Mouse (Mus musculus): ENCODE measurements around the gene Mtcl1. TPM values are rescaled to one million over a fixed set of nuclear protein-coding genes. Genes with fewer than 3 reads are reported as not detected.

The Mtcl1 gene
- polyA plus RNA-seq, 1 experiment from 2014 or later = 1.7 TPM

- no peak overlapping the region for H3K4me3 ChIP-seq
- no peak overlapping the region for H3K27ac ChIP-seq (ENCODE audit: poor library complexity, severe bottlenecking)
- ATAC-seq (ENCODE audit: insufficient number of reproducible peaks, low FRiP score) = no peak
- no peak overlapping the region for H3K4me2 ChIP-seq
- no peaks in the 10 kb centered on the region for H3K9me3 ChIP-seq (replicated peaks)
- H3K9ac ChIP-seq = no peak overlapping the region
- no peaks in the 10 kb centered on the region for H3K27me3 ChIP-seq (replicated peaks)
- 49% methylated on average over 15 of the region's 15 CpGs for WGBS
- peaks cover 3% of the 10 kb centered on the region; the same call in 1 of the 2 replicates for H3K36me3 ChIP-seq
- H3K4me1 ChIP-seq (replicated peaks) = peaks cover 16% of the 10 kb centered on the region
Measured at GRCm38 (mm10) chr17:66362287-66363016, 87.1 kb downstream of the Mtcl1 start.

GRCm38 (mm10) chr17:66358026-66358978 lies 91.2 kb downstream of the Mtcl1 start:
- H3K27me3 ChIP-seq (replicated peaks) = peaks cover 7% of the 10 kb centered on the region; the same call in 1 of the 2 replicates
- no peaks in the 10 kb centered on the region for H3K9me3 ChIP-seq (replicated peaks)
- no peak for ATAC-seq (ENCODE audit: insufficient number of reproducible peaks, low FRiP score)
- no peaks in the 10 kb centered on the region for H3K36me3 ChIP-seq
- H3K4me3 ChIP-seq = no peak overlapping the region
- peaks cover 21% of the 10 kb centered on the region for H3K4me1 ChIP-seq (replicated peaks)
- WGBS = 72% methylated on average over 27 of the region's 27 CpGs
- no peak overlapping the region for H3K27ac ChIP-seq (ENCODE audit: poor library complexity, severe bottlenecking)
- peak overlapping the region; percentile 13; the same call in 1 of the 2 replicates for H3K9ac ChIP-seq
- no peak overlapping the region for H3K4me2 ChIP-seq

- no peaks in the 10 kb centered on the region for H3K9me3 ChIP-seq (replicated peaks)
- WGBS = 77% methylated on average over 9 of the region's 9 CpGs
- no peak overlapping the region for H3K9ac ChIP-seq
- H3K27ac ChIP-seq (ENCODE audit: poor library complexity, severe bottlenecking) = no peak overlapping the region
- H3K4me2 ChIP-seq = no peak overlapping the region
- no peak for ATAC-seq (ENCODE audit: insufficient number of reproducible peaks, low FRiP score)
- H3K4me1 ChIP-seq (replicated peaks) = peaks cover 28% of the 10 kb centered on the region
- no peaks in the 10 kb centered on the region for H3K36me3 ChIP-seq
- H3K27me3 ChIP-seq (replicated peaks) = peaks cover 7% of the 10 kb centered on the region; the same call in 1 of the 2 replicates
- no peak overlapping the region for H3K4me3 ChIP-seq
Measured at GRCm38 (mm10) chr17:66357171-66358025, 92.2 kb downstream of the Mtcl1 start.

GRCm38 (mm10) chr17:66353907-66354306 lies 95.6 kb downstream of the Mtcl1 start:
- ATAC-seq (ENCODE audit: insufficient number of reproducible peaks, low FRiP score) = no peak
- Histone ChIP-seq H3K4me3 (no peak overlapping the region), H3K9ac (no peak overlapping the region), H3K36me3 (no peaks in the 10 kb centered on the region), H3K27me3 (replicated peaks) (peaks cover 7% of the 10 kb centered on the region; the same call in 1 of the 2 replicates), H3K9me3 (replicated peaks) (no peaks in the 10 kb centered on the region), H3K27ac (ENCODE audit: poor library complexity, severe bottlenecking) (no peak overlapping the region), H3K4me1 (replicated peaks) (peaks cover 39% of the 10 kb centered on the region), H3K4me2 (no peak overlapping the region)
- 79% methylated on average over 14 of the region's 14 CpGs for WGBS

- H3K4me3 ChIP-seq = no peak overlapping the region
- no peak overlapping the region for H3K9ac ChIP-seq
- peaks cover 32% of the 10 kb centered on the region for H3K4me1 ChIP-seq (replicated peaks)
- WGBS = 28% methylated on average over 20 of the region's 20 CpGs
- no peak for ATAC-seq (ENCODE audit: insufficient number of reproducible peaks, low FRiP score)
- H3K9me3 ChIP-seq (replicated peaks) = no peaks in the 10 kb centered on the region
- peak overlapping the region; percentile 35 for H3K4me2 ChIP-seq
- no peaks in the 10 kb centered on the region for H3K36me3 ChIP-seq
- H3K27ac ChIP-seq (ENCODE audit: poor library complexity, severe bottlenecking) = no peak overlapping the region
- H3K27me3 ChIP-seq (replicated peaks) = peaks cover 7% of the 10 kb centered on the region; the same call in 1 of the 2 replicates
Measured at GRCm38 (mm10) chr17:66352847-66353643, 96.5 kb downstream of the Mtcl1 start.

- 60% methylated on average over 6 of the region's 6 CpGs for WGBS
- H3K4me3 ChIP-seq = no peak overlapping the region
Measured at GRCm38 (mm10) chr17:66352219-66352618, 97.3 kb downstream of the Mtcl1 start.

GRCm38 (mm10) chr17:66350689-66351088 lies 98.9 kb downstream of the Mtcl1 start:
- ATAC-seq (ENCODE audit: insufficient number of reproducible peaks, low FRiP score) = no peak
- Histone ChIP-seq H3K36me3 (no peaks in the 10 kb centered on the region), H3K4me1 (replicated peaks) (peaks cover 28% of the 10 kb centered on the region), H3K4me2 (no peak overlapping the region), H3K9me3 (replicated peaks) (no peaks in the 10 kb centered on the region), H3K27me3 (replicated peaks) (peaks cover 7% of the 10 kb centered on the region; the same call in 1 of the 2 replicates), H3K27ac (ENCODE audit: poor library complexity, severe bottlenecking) (no peak overlapping the region), H3K4me3 (no peak overlapping the region), H3K9ac (no peak overlapping the region)
- 90% methylated on average over 11 of the region's 11 CpGs for WGBS

More at GRCm38 (mm10) chr17:66352219-66352618, 97.3 kb downstream of the Mtcl1 start:
- Histone ChIP-seq H3K4me2 (no peak overlapping the region), H3K27me3 (replicated peaks) (peaks cover 7% of the 10 kb centered on the region; the same call in 1 of the 2 replicates), H3K27ac (ENCODE audit: poor library complexity, severe bottlenecking) (no peak overlapping the region), H3K9me3 (replicated peaks) (no peaks in the 10 kb centered on the region), H3K36me3 (no peaks in the 10 kb centered on the region), H3K9ac (no peak overlapping the region), H3K4me1 (replicated peaks) (peaks cover 28% of the 10 kb centered on the region)
- 0 out of 2 replicates have a peak, but pooled peaks have one; percentile 24 for ATAC-seq (ENCODE audit: insufficient number of reproducible peaks, low FRiP score)

GRCm38 (mm10) chr17:66350127-66350526 lies 99.4 kb downstream of the Mtcl1 start:
- WGBS = 39% methylated on average over 15 of the region's 15 CpGs
- Histone ChIP-seq H3K9ac (no peak overlapping the region), H3K36me3 (no peaks in the 10 kb centered on the region), H3K27ac (ENCODE audit: poor library complexity, severe bottlenecking) (no peak overlapping the region), H3K9me3 (replicated peaks) (no peaks in the 10 kb centered on the region), H3K27me3 (replicated peaks) (peaks cover 7% of the 10 kb centered on the region; the same call in 1 of the 2 replicates), H3K4me2 (peak overlapping the region; percentile 39), H3K4me3 (no peak overlapping the region), H3K4me1 (replicated peaks) (peaks cover 28% of the 10 kb centered on the region)
- ATAC-seq (ENCODE audit: insufficient number of reproducible peaks, low FRiP score) = peak; percentile 43; the same call in 1 of the 2 replicates

GRCm38 (mm10) chr17:66346378-66346777 lies 103.2 kb downstream of the Mtcl1 start:
- WGBS = 70% methylated on average over 11 of the region's 11 CpGs
- no peaks in the 10 kb centered on the region for H3K9me3 ChIP-seq (replicated peaks)

GRCm38 (mm10) chr17:66345680-66346079 lies 103.9 kb downstream of the Mtcl1 start:
- no peak overlapping the region for H3K4me3 ChIP-seq

More at GRCm38 (mm10) chr17:66346378-66346777, 103.2 kb downstream of the Mtcl1 start:
- H3K9ac ChIP-seq = no peak overlapping the region
- no peak for ATAC-seq (ENCODE audit: insufficient number of reproducible peaks, low FRiP score)
- no peak overlapping the region for H3K4me3 ChIP-seq
- no peaks in the 10 kb centered on the region for H3K27me3 ChIP-seq (replicated peaks)
- H3K4me2 ChIP-seq = no peak overlapping the region
- no peak overlapping the region for H3K27ac ChIP-seq (ENCODE audit: poor library complexity, severe bottlenecking)
- H3K4me1 ChIP-seq (replicated peaks) = peaks cover 17% of the 10 kb centered on the region; the same call in 1 of the 2 replicates
- H3K36me3 ChIP-seq = peaks cover 18% of the 10 kb centered on the region

More at GRCm38 (mm10) chr17:66345680-66346079, 103.9 kb downstream of the Mtcl1 start:
- H3K9ac ChIP-seq = no peak overlapping the region
- H3K9me3 ChIP-seq (replicated peaks) = no peaks in the 10 kb centered on the region
- 92% methylated on average over 15 of the region's 15 CpGs for WGBS
- peaks cover 17% of the 10 kb centered on the region; the same call in 1 of the 2 replicates for H3K4me1 ChIP-seq (replicated peaks)
- H3K27me3 ChIP-seq (replicated peaks) = no peaks in the 10 kb centered on the region
- H3K27ac ChIP-seq (ENCODE audit: poor library complexity, severe bottlenecking) = no peak overlapping the region
- no peak for ATAC-seq (ENCODE audit: insufficient number of reproducible peaks, low FRiP score)
- H3K36me3 ChIP-seq = peaks cover 18% of the 10 kb centered on the region
- no peak overlapping the region for H3K4me2 ChIP-seq

Measured in heart, embryonic 12.5 days (tissue).